Mouse (Mus musculus): ENCODE measurements at regions not wholly inside any gene's neighbourhood (a gene's known extent, or its start where the extent isn't known, plus 50 kb on each side); places are given as distances from the start of the nearest gene placed in this dataset.

DNA sequence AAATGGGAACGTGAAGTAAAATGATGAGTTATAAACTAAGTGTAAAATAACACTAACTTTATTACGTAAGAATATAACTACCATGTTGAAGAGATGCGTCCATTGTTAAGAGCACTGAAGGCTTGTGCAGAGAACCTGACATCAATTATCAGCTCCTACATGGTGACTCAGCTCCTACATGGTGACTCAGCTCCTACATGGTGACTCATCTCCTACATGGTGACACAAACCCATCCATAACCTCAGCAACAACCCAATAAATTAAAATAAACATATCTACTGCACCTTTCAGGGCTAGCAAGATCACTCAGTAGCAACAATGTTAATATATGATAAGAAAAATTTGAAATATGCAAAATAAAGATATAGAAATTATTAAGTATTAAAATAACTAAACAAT lies 125.5 kb upstream of the Cdh12 start:
- no peak overlapping the region for H3ac ChIP-seq (ENCODE audit: control insufficient read depth, insufficient read length, low read depth)
- H3K36me3 ChIP-seq (ENCODE audit: control insufficient read depth, insufficient read depth) = no peaks in the 10 kb centered on the region
- TF ChIP-seq MYOD1 (IDR thresholded peaks at IDR 0.05; ENCODE audit: control insufficient read depth, insufficient read length, low read depth) (peak; percentile 26), MAX (IDR thresholded peaks at IDR 0.05) (no peak), CEBPB (IDR thresholded peaks at IDR 0.05; ENCODE audit: low read depth) (peak; percentile 18), USF1 (IDR thresholded peaks at IDR 0.05; ENCODE audit: low read depth) (no peak), FOSL1 (IDR thresholded peaks at IDR 0.05; ENCODE audit: insufficient read depth, low read length, poor library complexity, severe bottlenecking) (peak; percentile 100)
- no peaks in the 10 kb centered on the region for H3K79me3 ChIP-seq (ENCODE audit: low read depth)
- H3K79me2 ChIP-seq (ENCODE audit: control insufficient read depth, insufficient read depth) = no peaks in the 10 kb centered on the region
- no peaks in the 10 kb centered on the region for H3K27me3 ChIP-seq (ENCODE audit: control insufficient read depth, insufficient read depth, insufficient read length)
- H3K4me3 ChIP-seq (ENCODE audit: insufficient read depth, poor library complexity, severe bottlenecking) = no peak overlapping the region
